Mouse (Mus musculus): ENCODE measurements around the gene 4930522L14Rik.
"Not testable (repeated sequence)": the region's sequence is repeated elsewhere in the genome, so short reads cannot be mapped to it uniquely, and the experiment has no call there.

DNA sequence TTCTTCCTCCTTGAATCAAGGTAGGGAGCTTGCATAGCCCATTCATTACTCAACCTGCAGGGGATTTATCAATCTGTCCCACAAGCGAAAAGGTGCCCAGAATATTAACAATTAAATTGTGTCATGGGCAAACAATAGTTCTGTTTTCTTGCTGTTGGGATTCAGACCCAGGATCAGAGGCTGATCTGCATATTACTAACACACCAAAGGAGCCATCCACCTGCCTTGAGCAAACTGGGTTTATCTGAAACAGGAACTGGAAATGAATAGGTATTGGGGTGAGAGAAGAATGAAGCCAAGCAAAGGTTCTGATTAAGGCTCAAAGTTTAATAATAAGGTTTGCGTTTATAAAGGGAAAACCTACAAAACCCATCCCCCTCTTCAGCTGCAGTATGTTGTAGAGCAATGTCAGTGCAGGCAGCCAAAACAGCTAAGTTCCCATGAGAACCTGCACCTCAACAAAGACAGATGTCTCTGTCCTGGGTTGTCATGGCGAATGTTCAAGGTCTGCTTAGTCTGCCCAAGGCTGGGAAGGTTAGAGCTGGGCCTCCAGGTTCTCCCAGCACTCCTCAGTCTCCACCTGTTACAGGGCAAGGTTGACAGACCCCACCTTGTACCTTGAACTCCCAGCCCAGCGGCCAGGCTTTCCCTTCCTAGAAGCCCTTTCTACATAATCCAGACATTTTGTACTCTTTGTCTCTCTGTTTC lies 541 bp upstream of the 4930522L14Rik start:
- TF ChIP-seq CTCF (IDR thresholded peaks at IDR 0.05; ENCODE audit: extremely low read depth, insufficient read depth, insufficient read length, insufficient replicate concordance); POLR2A (IDR thresholded peaks at IDR 0.05; ENCODE audit: low read depth, low read length): not testable (repeated sequence)

Measured in spleen, adult 2 months (tissue).